Mouse (Mus musculus): ENCODE measurements around the gene Hist1h2af. TPM values are rescaled to one million over a fixed set of nuclear protein-coding genes. Genes with fewer than 3 reads are reported as not detected.
"Not testable (repeated sequence)": the region's sequence is repeated elsewhere in the genome, so short reads cannot be mapped to it uniquely, and the experiment has no call there.

Hist1h2af gene
- 10 to 100 TPM; 27.0 to 28.3 TPM for total RNA-seq (2021)

GRCm38 (mm10) chr13:23533560-23534367 lies at the start of gene Hist1h2af:
Hist1h2af (plus strand) TSS chr13:23533906.
- intact Hi-C loops (cut with DNase I): not testable (repeated sequence)
- DNase-seq (ENCODE audit: extremely low spot score in 1 of 2, low spot score in 2 of 2): peak; percentile 69 to 82

- intact Hi-C loops (cut with DNase I): no loop called here
- no peak for DNase-seq (ENCODE audit: extremely low spot score in 1 of 2, low spot score in 2 of 2)
Measured at GRCm38 (mm10) chr13:23485271-23485670, 48.4 kb upstream of the Hist1h2af start.

DNA sequence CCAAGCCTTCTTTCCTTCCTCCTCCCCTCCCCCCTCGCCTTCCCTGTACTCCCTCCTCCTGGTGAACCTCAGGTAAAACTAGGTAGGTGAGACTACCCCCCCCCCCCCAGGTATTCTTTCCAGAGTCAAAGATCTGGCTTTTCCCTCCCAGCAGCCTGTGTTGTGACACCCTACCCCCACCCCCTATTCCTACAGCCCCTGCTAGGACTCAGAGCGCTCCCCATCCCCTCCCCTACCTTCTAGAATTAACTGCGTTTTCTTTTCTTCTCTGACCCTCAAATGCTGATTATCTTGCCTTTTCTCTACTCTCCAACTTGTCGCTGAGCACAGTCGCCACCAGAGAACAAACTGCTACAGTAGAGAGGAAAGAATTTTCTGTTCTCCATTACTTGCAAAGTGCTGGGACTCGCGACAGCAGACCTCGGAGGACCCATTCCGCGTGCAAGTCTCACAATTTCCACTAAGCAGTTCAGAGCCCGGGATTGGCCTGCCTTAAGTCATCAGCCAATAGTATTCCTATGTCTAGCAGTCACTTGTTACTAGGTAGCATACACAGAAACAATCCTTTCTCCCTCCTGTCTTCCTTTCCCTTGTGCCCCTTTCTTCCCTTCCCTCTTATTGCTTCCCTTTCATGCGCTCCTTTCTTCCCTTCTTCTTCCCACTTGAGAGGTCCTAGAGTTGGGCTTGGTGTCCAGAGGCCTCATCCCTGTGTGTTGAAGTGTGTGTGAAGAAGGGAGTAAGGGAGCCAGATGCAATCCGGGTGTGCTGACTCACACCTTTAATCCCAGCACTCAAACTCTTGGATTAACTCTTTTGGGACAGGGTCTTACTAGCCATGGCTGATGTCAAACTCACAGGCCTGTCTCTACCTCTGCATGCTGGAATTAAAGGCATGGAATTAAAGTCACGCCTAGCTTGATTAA lies 45.0 kb upstream of the Hist1h2af start, which contains the start of gene Btn2a2:
TSS of gene Btn2a2 (minus strand) at position 458 of the 923 bp plus-strand sequence.
- intact Hi-C loops (cut with DNase I): no loop called here

DNA sequence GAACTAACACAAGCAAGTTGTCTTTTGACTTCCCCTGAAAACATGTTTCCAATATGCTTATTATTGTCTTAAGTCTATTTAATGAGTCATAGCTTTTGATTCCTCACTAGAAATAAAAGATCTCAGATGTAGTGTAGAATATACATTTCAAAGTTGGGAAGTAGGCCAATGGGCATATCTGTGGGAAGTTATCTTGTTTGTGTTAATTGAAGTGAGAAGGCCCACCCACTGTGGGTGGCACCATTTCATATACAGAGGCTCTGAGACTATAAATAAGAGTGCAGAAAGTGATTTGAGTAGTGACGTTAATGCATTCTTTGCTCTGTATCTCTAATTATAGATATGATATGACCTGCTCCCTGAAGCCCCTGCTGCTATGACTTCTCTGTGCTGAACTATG lies 42.8 kb upstream of the Hist1h2af start:
- intact Hi-C loops (cut with DNase I): no loop called here
- no peak for DNase-seq (ENCODE audit: extremely low spot score in 1 of 2, low spot score in 2 of 2)

More for the DNA sequence above, 45.0 kb upstream of the Hist1h2af start, which contains the start of gene Btn2a2:
- peak; percentile 73 to 86 for DNase-seq (ENCODE audit: extremely low spot score in 1 of 2, low spot score in 2 of 2)

DNA sequence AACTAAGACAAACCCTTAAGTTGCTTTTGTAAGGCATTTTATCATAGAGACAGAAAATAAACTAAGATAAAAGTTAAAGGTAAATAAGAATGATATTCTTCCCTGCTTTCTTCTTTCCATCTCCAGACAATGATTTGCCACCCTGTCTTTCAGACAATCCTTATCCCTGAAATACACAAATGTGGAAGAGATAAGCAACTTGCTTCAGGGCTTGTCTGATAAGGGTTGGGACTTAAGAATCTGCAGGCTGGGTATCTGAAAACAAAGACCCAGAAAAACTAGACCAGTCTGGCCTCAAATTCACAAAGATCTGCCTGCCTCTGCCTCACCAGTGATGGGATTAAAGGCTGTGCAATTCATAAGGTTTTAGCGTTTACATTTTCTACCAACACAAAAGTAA lies 42.4 kb upstream of the Hist1h2af start:
- no peak for DNase-seq (ENCODE audit: extremely low spot score in 1 of 2, low spot score in 2 of 2)
- intact Hi-C loops (cut with DNase I): no loop called here

DNA sequence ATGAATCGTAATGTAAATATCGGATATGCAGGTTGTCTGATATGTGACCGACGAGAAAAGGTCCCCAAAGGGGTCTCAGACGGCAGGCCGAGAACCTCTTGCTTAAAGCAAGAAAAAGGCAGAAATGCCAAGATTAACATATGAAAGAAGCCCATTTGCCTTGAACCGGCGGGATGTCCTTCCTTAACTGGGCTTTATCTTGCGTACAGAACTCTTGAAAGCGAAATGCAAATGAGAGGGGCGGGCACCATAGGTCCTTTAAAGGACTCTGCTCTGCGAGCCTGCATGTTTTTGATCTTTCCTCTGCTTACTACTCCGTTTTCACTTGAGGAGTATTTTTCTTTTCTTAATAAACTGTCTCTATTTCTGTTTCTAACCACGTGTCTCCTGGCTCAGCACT lies 41.7 kb upstream of the Hist1h2af start:
- intact Hi-C loops (cut with DNase I): no loop called here
- DNase-seq (ENCODE audit: extremely low spot score in 1 of 2, low spot score in 2 of 2): no peak

GRCm38 (mm10) chr13:23495526-23495925 lies 38.2 kb upstream of the Hist1h2af start:
- intact Hi-C loops (cut with DNase I): no loop called here
- no peak for DNase-seq (ENCODE audit: extremely low spot score in 1 of 2, low spot score in 2 of 2)

GRCm38 (mm10) chr13:23497656-23498321 lies 35.9 kb upstream of the Hist1h2af start:
- intact Hi-C loops (cut with DNase I): no loop called here
- peak in 1 of 2 experiments; percentile 19 for DNase-seq (ENCODE audit: extremely low spot score in 1 of 2, low spot score in 2 of 2)

DNA sequence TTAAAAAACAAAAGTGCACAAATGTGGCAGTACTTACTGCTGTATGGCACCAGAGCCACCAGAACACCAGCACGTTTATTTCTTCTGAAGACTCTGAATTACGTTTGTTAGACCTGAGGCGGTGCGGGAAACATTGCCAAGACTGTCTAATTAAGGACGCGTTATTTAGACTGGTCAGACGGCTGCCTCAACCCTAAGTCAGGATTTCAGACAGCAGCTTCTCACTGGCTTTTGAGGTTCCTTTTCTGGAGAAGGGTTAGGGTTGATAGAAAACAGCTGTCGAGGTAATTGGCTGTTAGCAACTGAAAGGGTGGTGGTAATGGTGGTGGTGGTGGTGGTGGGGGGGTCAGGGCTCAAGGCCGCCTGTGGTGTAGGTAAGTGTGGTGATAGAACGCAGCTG lies 35.1 kb upstream of the Hist1h2af start:
- intact Hi-C loops (cut with DNase I): no loop called here
- DNase-seq (ENCODE audit: extremely low spot score in 1 of 2, low spot score in 2 of 2): no peak

DNA sequence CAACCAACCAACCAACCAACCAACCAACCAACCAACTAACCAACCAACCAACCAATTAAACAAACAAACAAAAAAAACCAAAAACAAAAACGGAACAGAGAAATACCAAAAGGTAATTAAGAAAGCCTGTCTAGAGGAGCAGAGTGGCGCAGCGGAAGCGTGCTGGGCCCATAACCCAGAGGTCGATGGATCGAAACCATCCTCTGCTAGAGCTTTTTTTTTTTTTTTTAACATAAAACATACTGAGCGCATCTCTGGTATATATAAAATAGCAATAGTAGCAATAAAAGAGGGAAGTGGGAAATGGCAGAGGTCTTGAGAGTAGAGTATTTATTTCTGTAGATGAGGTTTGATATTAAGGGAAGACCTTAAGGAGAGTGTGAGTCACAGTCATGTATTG lies 33.8 kb upstream of the Hist1h2af start:
- intact Hi-C loops (cut with DNase I): loop anchor here (5.0 kb wide), 1 partner anchor 33 kb away; the partner anchor contains the start of gene Btn1a1
- DNase-seq (ENCODE audit: extremely low spot score in 1 of 2, low spot score in 2 of 2): no peak

GRCm38 (mm10) chr13:23500424-23501200 lies 33.1 kb upstream of the Hist1h2af start:
- intact Hi-C loops (cut with DNase I): loop anchor here (5.0 kb wide), 1 partner anchor 33 kb away; the partner anchor contains the start of gene Btn1a1
- DNase-seq (ENCODE audit: extremely low spot score in 1 of 2, low spot score in 2 of 2): peak; percentile 47 to 74

GRCm38 (mm10) chr13:23501511-23501910 lies 32.2 kb upstream of the Hist1h2af start:
- DNase-seq (ENCODE audit: extremely low spot score in 1 of 2, low spot score in 2 of 2): no peak
- intact Hi-C loops (cut with DNase I): loop anchor here (5.0 kb wide), 1 partner anchor 34 kb away; the partner anchor contains the start of gene Btn1a1

- intact Hi-C loops (cut with DNase I): loop anchor here (5.0 kb wide), 1 partner anchor 35 kb away; the partner anchor contains the start of gene Btn1a1
- DNase-seq (ENCODE audit: extremely low spot score in 1 of 2, low spot score in 2 of 2): no peak
Measured at GRCm38 (mm10) chr13:23502031-23502567, 31.6 kb upstream of the Hist1h2af start.

DNA sequence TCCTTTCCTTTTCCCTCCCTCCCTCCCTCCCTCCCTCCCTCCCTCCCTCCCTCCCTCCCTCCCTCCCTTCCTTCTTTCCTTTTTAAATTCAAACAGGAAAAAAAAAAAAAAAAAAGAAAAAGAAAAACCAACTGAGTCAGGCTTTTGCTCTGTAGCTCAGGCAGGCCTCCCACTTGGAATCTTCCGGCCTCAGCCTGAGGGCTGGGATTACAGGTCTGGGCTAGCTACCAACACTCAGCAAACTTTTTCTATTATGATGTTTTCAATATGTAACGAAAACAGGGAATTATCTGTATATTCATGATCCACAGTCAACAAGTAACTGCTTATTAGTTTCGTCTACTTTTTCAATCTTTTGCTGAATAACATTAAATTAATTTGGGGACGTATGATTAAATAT lies 30.8 kb upstream of the Hist1h2af start:
- intact Hi-C loops (cut with DNase I): loop anchor here (5.0 kb wide), 1 partner anchor 36 kb away; the partner anchor contains the start of gene Btn1a1

DNA sequence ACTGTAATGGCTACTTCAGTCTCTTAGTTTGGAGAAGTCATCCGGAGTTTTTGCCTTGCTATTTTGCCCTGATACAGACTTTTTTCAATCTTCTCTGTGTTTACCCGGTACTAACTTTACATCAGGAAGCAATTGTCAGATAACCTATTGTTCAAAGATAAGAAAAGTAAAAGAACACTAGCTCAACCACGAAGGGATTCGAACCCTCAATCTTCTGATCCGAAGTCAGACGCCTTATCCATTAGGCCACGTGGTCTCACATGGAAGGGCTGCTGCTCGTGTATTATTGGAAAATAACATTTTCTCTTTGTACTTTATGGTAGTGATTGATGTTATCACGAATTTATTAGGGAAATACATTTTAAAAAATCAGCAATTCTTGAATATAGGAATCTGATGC lies 29.9 kb upstream of the Hist1h2af start:
- DNase-seq (ENCODE audit: extremely low spot score in 1 of 2, low spot score in 2 of 2): peak; percentile 28 to 45
- intact Hi-C loops (cut with DNase I): loop anchor here (5.0 kb wide), 1 partner anchor 36 kb away; the partner anchor contains the start of gene Btn1a1

More for the DNA sequence above, 30.8 kb upstream of the Hist1h2af start:
- DNase-seq (ENCODE audit: extremely low spot score in 1 of 2, low spot score in 2 of 2): no peak

- DNase-seq (ENCODE audit: extremely low spot score in 1 of 2, low spot score in 2 of 2): no peak
- intact Hi-C loops (cut with DNase I): no loop called here
Measured at GRCm38 (mm10) chr13:23505662-23506345, 27.9 kb upstream of the Hist1h2af start.

DNA sequence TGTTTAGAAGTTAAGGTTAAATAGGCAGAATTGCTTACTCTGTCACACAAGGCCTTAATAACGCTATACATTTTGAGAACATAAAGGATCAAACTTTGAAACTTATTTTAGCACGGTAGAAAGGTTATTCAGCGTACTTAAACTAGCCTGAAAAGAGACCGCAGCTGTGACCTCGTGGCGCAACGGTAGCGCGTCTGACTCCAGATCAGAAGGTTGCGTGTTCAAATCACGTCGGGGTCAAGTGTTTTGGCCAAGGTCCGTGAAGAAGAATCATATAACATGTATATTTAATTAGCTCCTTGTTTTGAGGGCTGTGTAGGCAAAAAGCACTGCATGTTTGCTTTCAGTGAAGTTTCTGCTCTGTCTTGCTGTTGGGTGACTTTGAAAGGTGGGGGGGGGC lies 27.4 kb upstream of the Hist1h2af start:
- intact Hi-C loops (cut with DNase I): no loop called here
- DNase-seq (ENCODE audit: extremely low spot score in 1 of 2, low spot score in 2 of 2): peak in 1 of 2 experiments; percentile 26

Measured in left cerebral cortex, postnatal 10 days (tissue).